Mouse (Mus musculus): ENCODE results near the gene Nkain2.

DNA sequence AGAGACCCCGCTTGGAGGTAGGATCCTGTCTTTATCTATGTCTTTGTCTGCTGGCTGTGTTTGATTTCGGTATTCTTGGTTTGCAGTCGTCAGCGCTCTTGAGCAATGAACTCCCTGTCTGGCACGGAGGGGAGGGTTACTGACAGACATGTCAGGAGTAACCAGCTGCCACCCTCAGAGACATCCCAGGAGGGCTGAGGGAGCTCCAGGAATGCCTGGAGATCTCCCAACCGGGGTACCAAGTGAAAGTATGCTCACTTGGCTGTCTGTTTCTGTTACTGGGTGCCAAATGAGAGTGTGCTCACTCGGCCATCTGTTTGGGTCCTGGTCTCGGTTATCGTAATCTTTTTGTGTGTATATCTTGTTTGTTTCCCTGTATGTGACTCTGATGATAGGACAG is 577.5 kb downstream of the Nkain2 start:
- no peak for TF ChIP-seq CTCF (IDR thresholded peaks at IDR 0.05; ENCODE audit: insufficient read depth, low read depth, low read length)
- TF ChIP-seq POLR2A (IDR thresholded peaks at IDR 0.05; ENCODE audit: insufficient read depth, low read depth, low read length), result no peak

Data from olfactory bulb, adult 2 months (tissue).